Mouse (Mus musculus) cortical plate, adult 2 months (tissue): ENCODE data around the gene Trim40. TPM values are rescaled to one million over a fixed set of nuclear protein-coding genes. Genes with fewer than 3 reads are reported as not detected.

ENCODE experiments used
- H3K27ac ChIP-seq: fragments of 200-500 bp; 2 replicates; pipeline ENCODE4 v1.5.1; 2012; ENCODE audit warnings: low read length, control low read depth, inconsistent platforms; ENCODE audit not compliant: insufficient read depth
- H3K4me1 ChIP-seq: fragments of 200-500 bp; 2 replicates; pipeline ENCODE4 v1.6.1; 2011; ENCODE audit warnings: low read length; ENCODE audit not compliant: control insufficient read depth, insufficient read depth
- H3K4me3 ChIP-seq: fragments of 200-500 bp; 2 replicates; pipeline ENCODE4 v1.5.1; 2011; ENCODE audit warnings: mild to moderate bottlenecking, low read length, control low read depth; ENCODE audit not compliant: insufficient read depth
- CTCF ChIP-seq: fragments of 200-500 bp; IDR thresholded peaks from 2 replicates; pipeline ENCODE4 v1.5.1; 2011; ENCODE audit warnings: mild to moderate bottlenecking, control low read depth, low read length; ENCODE audit not compliant: insufficient read depth; ENCODE audit errors: extremely low read depth
- POLR2A ChIP-seq: fragments of 200-500 bp; IDR thresholded peaks from 2 replicates; pipeline ENCODE4 v1.6.1; 2011; ENCODE audit warnings: mild to moderate bottlenecking, low read length, control low read depth; ENCODE audit not compliant: insufficient read depth; ENCODE audit errors: extremely low read depth
- polyA plus RNA-seq: library from polyadenylated mRNA; depleted of rRNA; stranded (reverse); fragments of >200 nt; gene quantifications from 2 replicates; pipeline ENCODE4 v1.2.3, GENCODE M21; 2012; rRNA removed

Gene Trim40
- 0.19 and 0.29 TPM in 2 replicates for polyA plus RNA-seq

- H3K27ac ChIP-seq, result no peak within 1 kb of the TSS
- H3K4me1 ChIP-seq, result no peaks in the 10 kb centered on the region
- H3K4me3 ChIP-seq, result no peak within 1 kb of the TSS
- TF ChIP-seq POLR2A (no peak), CTCF (no peak)
Measured at GRCm38 (mm10) chr17:36890073-36890903, at the start of gene Trim40. TSS of gene Trim40 (minus strand) at chr17:36890123.

GRCm38 (mm10) chr17:36938056-36938455, 48.1 kb upstream of the Trim40 start:
- TF ChIP-seq CTCF (no peak), POLR2A (no peak)
- Histone ChIP-seq H3K4me1 (no peaks in the 10 kb centered on the region), H3K4me3 (no peak overlapping the region), H3K27ac (no peak overlapping the region)

- no peak overlapping the region for H3K4me3 ChIP-seq
- peaks cover 1% of the 10 kb centered on the region; the same call in 1 of the 2 replicates for H3K4me1 ChIP-seq
- H3K27ac ChIP-seq, result no peak overlapping the region
- TF ChIP-seq POLR2A (no peak), CTCF (no peak)
Measured at GRCm38 (mm10) chr17:36931806-36932205, 41.9 kb upstream of the Trim40 start.

- TF ChIP-seq CTCF (no peak), POLR2A (no peak)
- Histone ChIP-seq H3K4me1 (peaks cover 1% of the 10 kb centered on the region; the same call in 1 of the 2 replicates), H3K27ac (no peak overlapping the region), H3K4me3 (no peak overlapping the region)
Measured at GRCm38 (mm10) chr17:36931130-36931529, 41.2 kb upstream of the Trim40 start.

GRCm38 (mm10) chr17:36930233-36930632, 40.3 kb upstream of the Trim40 start:
- H3K4me1 ChIP-seq, result peaks cover 1% of the 10 kb centered on the region; the same call in 1 of the 2 replicates
- TF ChIP-seq CTCF (no peak), POLR2A (no peak)
- no peak overlapping the region for H3K4me3 ChIP-seq
- no peak overlapping the region for H3K27ac ChIP-seq

GRCm38 (mm10) chr17:36929236-36929932, 39.5 kb upstream of the Trim40 start:
- Histone ChIP-seq H3K4me3 (no peak overlapping the region), H3K4me1 (peaks cover 1% of the 10 kb centered on the region; the same call in 1 of the 2 replicates), H3K27ac (no peak overlapping the region)
- no peak for TF ChIP-seq POLR2A
- TF ChIP-seq CTCF, result no peak

GRCm38 (mm10) chr17:36927496-36928120, 37.7 kb upstream of the Trim40 start:
- Histone ChIP-seq H3K4me1 (peaks cover 1% of the 10 kb centered on the region; the same call in 1 of the 2 replicates), H3K27ac (no peak overlapping the region), H3K4me3 (no peak overlapping the region)
- TF ChIP-seq POLR2A, result no peak
- TF ChIP-seq CTCF, result no peak

- no peak for TF ChIP-seq POLR2A
- Histone ChIP-seq H3K4me3 (no peak overlapping the region), H3K27ac (no peak overlapping the region), H3K4me1 (no peaks in the 10 kb centered on the region)
Measured at GRCm38 (mm10) chr17:36923491-36923890, 33.6 kb upstream of the Trim40 start.

GRCm38 (mm10) chr17:36922715-36923114, 32.8 kb upstream of the Trim40 start:
- no peak overlapping the region for H3K4me3 ChIP-seq
- TF ChIP-seq CTCF, result no peak
- TF ChIP-seq POLR2A, result no peak
- no peaks in the 10 kb centered on the region for H3K4me1 ChIP-seq
- H3K27ac ChIP-seq, result no peak overlapping the region
